Mouse (Mus musculus) hindbrain, embryonic 15.5 days (tissue): ENCODE results near the gene Tcf7l2. TPM values are rescaled to one million over a fixed set of nuclear protein-coding genes. Genes with fewer than 3 reads are reported as not detected.
A peak's percentile ranks its signal among the peaks of the same experiment; 100 is the strongest.

Source experiments
- ATAC-seq: fragments of 200-750 bp; cut with Nextera tagmentation; 2 replicates; pipeline ENCODE4 v1.8.0; 2017; ENCODE audit warnings: low read depth, moderate number of reproducible peaks, moderate TSS enrichment; ENCODE audit not compliant: low FRiP score
- H3K27ac ChIP-seq: fragments of 300-500 bp; sonication (generic); replicated peaks from 2 replicates; pipeline ENCODE4 v1.5.1; 2015; ENCODE audit warnings: mild to moderate bottlenecking, inconsistent platforms
- H3K27me3 ChIP-seq: fragments of 300-500 bp; sonication (generic); 2 replicates; pipeline ENCODE4 v1.6.1; 2015; ENCODE audit warnings: control low read depth, inconsistent platforms
- H3K36me3 ChIP-seq: fragments of 300-500 bp; sonication (generic); 2 replicates; pipeline ENCODE4 v1.6.1; 2015; ENCODE audit warnings: control low read depth, inconsistent platforms
- H3K4me1 ChIP-seq: fragments of 300-500 bp; sonication (generic); replicated peaks from 2 replicates; pipeline ENCODE4 v1.6.1; 2015; ENCODE audit warnings: control low read depth, inconsistent platforms
- H3K4me2 ChIP-seq: fragments of 300-500 bp; sonication (generic); 2 replicates; pipeline ENCODE4 v1.6.1; 2015; ENCODE audit warnings: moderate library complexity, mild to moderate bottlenecking, inconsistent platforms
- H3K4me3 ChIP-seq: fragments of 300-500 bp; sonication (generic); 2 replicates; pipeline ENCODE4 v1.5.1; 2015; ENCODE audit warnings: mild to moderate bottlenecking, inconsistent platforms
- H3K9ac ChIP-seq: fragments of 300-500 bp; sonication (generic); 2 replicates; pipeline ENCODE4 v1.6.1; 2015; ENCODE audit warnings: inconsistent platforms
- H3K9me3 ChIP-seq: fragments of 300-500 bp; sonication (generic); 2 replicates; pipeline ENCODE4 v1.6.1; 2016; ENCODE audit warnings: control low read depth, inconsistent platforms
- WGBS: fragments of 180-500 bp; shearing (Covaris S2); methylation state at CpG from one replicate; pipeline ENCODE4 v1.1.7; 2015; 5-methylcytosine and 5-hydroxymethylcytosine counted together
- polyA plus RNA-seq: library from polyadenylated mRNA; unstranded; fragments of >200 nt; fragmentation: Nextera tagmentation; extraction: Ambion mirVana; gene quantifications from 2 replicates; pipeline ENCODE4 v1.2.1, GENCODE M21; 2015

The Tcf7l2 gene
- polyA plus RNA-seq, 1 experiment from 2014 or later: 31.9 TPM

- Histone ChIP-seq H3K4me2 (no peak overlapping the region), H3K36me3 (no peaks in the 10 kb centered on the region), H3K4me1 (no peaks in the 10 kb centered on the region), H3K9ac (no peak overlapping the region), H3K27me3 (no peaks in the 10 kb centered on the region), H3K4me3 (no peak overlapping the region), H3K9me3 (no peaks in the 10 kb centered on the region), H3K27ac (no peak overlapping the region)
- 97% methylated on average over 4 of the region's 4 CpGs for WGBS
- ATAC-seq: no peak
Measured at GRCm38 (mm10) chr19:55800059-55800458, 58.4 kb downstream of the Tcf7l2 start.

GRCm38 (mm10) chr19:55803121-55803520, 61.5 kb downstream of the Tcf7l2 start:
- Histone ChIP-seq H3K9me3 (no peaks in the 10 kb centered on the region), H3K4me1 (peaks cover 9% of the 10 kb centered on the region), H3K27me3 (no peaks in the 10 kb centered on the region), H3K27ac (no peak overlapping the region), H3K9ac (no peak overlapping the region), H3K4me3 (no peak overlapping the region), H3K4me2 (no peak overlapping the region), H3K36me3 (no peaks in the 10 kb centered on the region)
- 94% methylated on average over 1 of the region's 1 CpGs for WGBS
- ATAC-seq: no peak

GRCm38 (mm10) chr19:55803797-55804196, 62.2 kb downstream of the Tcf7l2 start:
- ATAC-seq: no peak
- Histone ChIP-seq H3K4me2 (no peak overlapping the region), H3K9me3 (no peaks in the 10 kb centered on the region), H3K27me3 (no peaks in the 10 kb centered on the region), H3K27ac (no peak overlapping the region), H3K4me1 (peaks cover 9% of the 10 kb centered on the region), H3K36me3 (no peaks in the 10 kb centered on the region), H3K9ac (no peak overlapping the region), H3K4me3 (no peak overlapping the region)
- 86% methylated on average over 12 of the region's 12 CpGs for WGBS

- Histone ChIP-seq H3K4me2 (no peak overlapping the region), H3K27ac (no peak overlapping the region), H3K4me3 (no peak overlapping the region), H3K36me3 (no peaks in the 10 kb centered on the region), H3K9ac (no peak overlapping the region), H3K9me3 (no peaks in the 10 kb centered on the region), H3K4me1 (peaks cover 9% of the 10 kb centered on the region), H3K27me3 (no peaks in the 10 kb centered on the region)
- no peak for ATAC-seq
- WGBS: 82% methylated on average over 7 of the region's 7 CpGs
Measured at GRCm38 (mm10) chr19:55804795-55805194, 63.2 kb downstream of the Tcf7l2 start.

- H3K27me3 ChIP-seq: no peaks in the 10 kb centered on the region
- no peak overlapping the region for H3K27ac ChIP-seq
- no peak for ATAC-seq
- H3K4me2 ChIP-seq: no peak overlapping the region
- H3K4me3 ChIP-seq: no peak overlapping the region
- 63% methylated on average over 12 of the region's 12 CpGs for WGBS
- peaks cover 9% of the 10 kb centered on the region for H3K4me1 ChIP-seq
- H3K9me3 ChIP-seq: no peaks in the 10 kb centered on the region
- no peak overlapping the region for H3K9ac ChIP-seq
- no peaks in the 10 kb centered on the region for H3K36me3 ChIP-seq
Measured at GRCm38 (mm10) chr19:55806434-55807193, 65.0 kb downstream of the Tcf7l2 start.

- no peak for ATAC-seq
- 31% methylated on average over 20 of the region's 20 CpGs for WGBS
- Histone ChIP-seq H3K4me2 (0 out of 2 replicates have a peak overlapping the region, but pooled peaks have one; percentile 11), H3K27ac (no peak overlapping the region), H3K4me3 (no peak overlapping the region), H3K27me3 (no peaks in the 10 kb centered on the region), H3K9me3 (no peaks in the 10 kb centered on the region), H3K36me3 (no peaks in the 10 kb centered on the region), H3K9ac (no peak overlapping the region), H3K4me1 (peaks cover 9% of the 10 kb centered on the region)
Measured at GRCm38 (mm10) chr19:55807194-55808053, 65.8 kb downstream of the Tcf7l2 start.

- Histone ChIP-seq H3K27me3 (no peaks in the 10 kb centered on the region), H3K4me2 (no peak overlapping the region), H3K36me3 (no peaks in the 10 kb centered on the region), H3K4me3 (no peak overlapping the region), H3K9ac (no peak overlapping the region), H3K4me1 (peaks cover 9% of the 10 kb centered on the region), H3K9me3 (no peaks in the 10 kb centered on the region), H3K27ac (no peak overlapping the region)
- ATAC-seq: no peak
- 80% methylated on average over 2 of the region's 2 CpGs for WGBS
Measured at GRCm38 (mm10) chr19:55808304-55808703, 66.7 kb downstream of the Tcf7l2 start.

GRCm38 (mm10) chr19:55809539-55809938, 67.9 kb downstream of the Tcf7l2 start:
- no peak for ATAC-seq
- Histone ChIP-seq H3K27ac (no peak overlapping the region), H3K4me2 (no peak overlapping the region), H3K4me3 (no peak overlapping the region), H3K4me1 (peaks cover 9% of the 10 kb centered on the region), H3K27me3 (no peaks in the 10 kb centered on the region), H3K9me3 (no peaks in the 10 kb centered on the region), H3K9ac (no peak overlapping the region), H3K36me3 (no peaks in the 10 kb centered on the region)
- 90% methylated on average over 4 of the region's 4 CpGs for WGBS

- H3K4me3 ChIP-seq: no peak overlapping the region
- peaks cover 9% of the 10 kb centered on the region for H3K4me1 ChIP-seq
- no peaks in the 10 kb centered on the region for H3K36me3 ChIP-seq
- H3K9me3 ChIP-seq: no peaks in the 10 kb centered on the region
- H3K9ac ChIP-seq: no peak overlapping the region
- H3K27me3 ChIP-seq: no peaks in the 10 kb centered on the region
- no peak overlapping the region for H3K27ac ChIP-seq
- ATAC-seq: no peak
- no peak overlapping the region for H3K4me2 ChIP-seq
Measured at GRCm38 (mm10) chr19:55812236-55812635, 70.6 kb downstream of the Tcf7l2 start.

- Histone ChIP-seq H3K27me3 (no peaks in the 10 kb centered on the region), H3K36me3 (no peaks in the 10 kb centered on the region), H3K4me2 (no peak overlapping the region), H3K4me3 (no peak overlapping the region), H3K4me1 (0 out of 2 replicates have a peak, but pooled peaks cover 4% of the 10 kb centered on the region), H3K9me3 (no peaks in the 10 kb centered on the region), H3K9ac (no peak overlapping the region), H3K27ac (no peak overlapping the region)
- ATAC-seq: no peak
- WGBS: 76% methylated on average over 15 of the region's 15 CpGs
Measured at GRCm38 (mm10) chr19:55815010-55815790, 73.6 kb downstream of the Tcf7l2 start.

- Histone ChIP-seq H3K9me3 (no peaks in the 10 kb centered on the region), H3K36me3 (no peaks in the 10 kb centered on the region), H3K27me3 (no peaks in the 10 kb centered on the region), H3K4me2 (no peak overlapping the region), H3K27ac (no peak overlapping the region), H3K4me1 (0 out of 2 replicates have a peak, but pooled peaks cover 4% of the 10 kb centered on the region), H3K4me3 (no peak overlapping the region), H3K9ac (no peak overlapping the region)
- no peak for ATAC-seq
- WGBS: 79% methylated on average over 7 of the region's 7 CpGs
Measured at GRCm38 (mm10) chr19:55816974-55817373, 75.4 kb downstream of the Tcf7l2 start.

- H3K4me3 ChIP-seq: no peak overlapping the region
- H3K9me3 ChIP-seq: no peaks in the 10 kb centered on the region
- H3K27ac ChIP-seq: no peak overlapping the region
- 96% methylated on average over 7 of the region's 7 CpGs for WGBS
- no peak for ATAC-seq
- H3K36me3 ChIP-seq: no peaks in the 10 kb centered on the region
- no peaks in the 10 kb centered on the region for H3K4me1 ChIP-seq
- H3K27me3 ChIP-seq: no peaks in the 10 kb centered on the region
- no peak overlapping the region for H3K9ac ChIP-seq
- no peak overlapping the region for H3K4me2 ChIP-seq
Measured at GRCm38 (mm10) chr19:55820202-55820601, 78.6 kb downstream of the Tcf7l2 start.
